Mouse (Mus musculus) duodenum, adult 2 months (tissue): ENCODE measurements around the gene 4931423N10Rik. TPM values are rescaled to one million over a fixed set of nuclear protein-coding genes. Genes with fewer than 3 reads are reported as not detected.

Source experiments
- polyA plus RNA-seq: library from polyadenylated mRNA; depleted of rRNA; stranded (reverse); fragments of >200 nt; gene quantifications from 2 replicates; pipeline ENCODE4 v1.2.3, GENCODE M21; 2012; ENCODE audit warnings: low replicate concordance; rRNA removed

The 4931423N10Rik gene
- not detected in 2 replicates for polyA plus RNA-seq

GRCm38 (mm10) chr2:23207070-23207526 is at the start of gene 4931423N10Rik:
Gene 4931423N10Rik (plus strand): TSS chr2:23207476.

Other genes starting within 250 kb of the 4931423N10Rik start
- gene Abi1, start 167.2 kb upstream of the 4931423N10Rik start, polyA plus RNA-seq = 51.2 and 68.5 TPM in 2 replicates
- gene Acbd5, start 139.3 kb upstream of the 4931423N10Rik start, polyA plus RNA-seq = 4.1 and 5.8 TPM in 2 replicates
- gene Mastl, start 51.5 kb upstream of the 4931423N10Rik start, polyA plus RNA-seq = 0.07 TPM in 1 of 2 replicates, not detected in the other
- 0.25 and 0.37 TPM in 2 replicates for gene Yme1l1, start 51.1 kb upstream of the 4931423N10Rik start, polyA plus RNA-seq
- not detected in 2 replicates for gene Nxph2, start 113.8 kb downstream of the 4931423N10Rik start, polyA plus RNA-seq